Mouse (Mus musculus): ENCODE results near the gene Senp5. TPM values are rescaled to one million over a fixed set of nuclear protein-coding genes. Genes with fewer than 3 reads are reported as not detected.
A peak's percentile ranks its signal among the peaks of the same experiment; 100 is the strongest.

Senp5 gene
- polyA plus RNA-seq, 1 experiment, result 13.6 TPM

DNA sequence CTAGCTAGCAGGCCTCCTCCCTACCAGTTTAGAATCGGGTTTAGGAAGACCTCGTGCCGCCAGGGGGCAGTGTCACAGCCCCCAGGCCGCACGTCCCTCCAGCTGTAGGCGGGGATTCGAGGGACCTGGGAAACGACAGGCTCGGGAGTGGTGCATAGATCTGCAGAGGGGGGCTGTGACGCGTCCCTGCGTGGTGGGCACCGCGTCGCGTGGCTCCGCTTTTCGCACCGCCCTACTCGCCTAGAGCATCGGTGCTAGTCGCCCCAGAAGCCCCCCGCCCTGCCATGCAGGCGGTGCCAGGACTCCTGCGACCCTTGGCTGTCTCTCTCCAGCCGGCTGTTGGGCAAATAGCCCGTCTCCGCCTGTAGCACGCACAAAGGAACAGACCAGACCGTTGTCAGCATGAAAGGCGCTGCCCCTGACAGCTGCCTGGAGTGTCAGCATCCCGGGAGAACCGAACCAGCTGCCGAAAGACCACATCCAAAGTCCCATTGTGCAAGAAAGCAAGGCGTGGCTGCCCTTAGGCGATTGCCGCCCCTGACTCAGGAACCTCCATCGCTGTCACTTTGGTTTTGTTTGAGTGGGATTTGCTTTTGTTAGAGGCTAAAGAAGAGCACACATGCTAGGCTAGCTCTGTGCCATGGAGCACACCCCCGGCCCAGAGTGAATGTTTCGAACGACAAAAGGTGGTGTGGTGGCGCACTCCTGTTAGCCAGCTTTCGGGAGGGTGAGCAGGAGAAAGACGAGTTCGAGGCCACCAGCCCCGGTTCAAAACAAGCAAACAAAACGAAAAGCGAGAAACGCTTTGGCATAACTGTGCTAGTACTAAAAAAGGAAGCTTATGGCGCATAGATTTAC, 70.0 kb downstream of the Senp5 start:
- peak overlapping the region; percentile 19 for H3K27ac ChIP-seq (ENCODE audit: insufficient read depth, low read depth, low read length)
- H3K4me3 ChIP-seq (ENCODE audit: insufficient read depth, low read length), result peak overlapping the region; percentile 66
- peaks cover 35% of the 10 kb centered on the region for H3K4me1 ChIP-seq (ENCODE audit: control insufficient read depth, insufficient read depth, low read length)
- TF ChIP-seq POLR2A (IDR thresholded peaks at IDR 0.05; ENCODE audit: borderline replicate concordance, low read depth, low read length), result no peak
- TF ChIP-seq CTCF (IDR thresholded peaks at IDR 0.05; ENCODE audit: low read depth, low read length), result peak; percentile 57

GRCm38 (mm10) chr16:31932255-31932654, 70.8 kb downstream of the Senp5 start:
- Histone ChIP-seq H3K27ac (ENCODE audit: insufficient read depth, low read depth, low read length) (no peak overlapping the region), H3K4me1 (ENCODE audit: control insufficient read depth, insufficient read depth, low read length) (peaks cover 31% of the 10 kb centered on the region), H3K4me3 (ENCODE audit: insufficient read depth, low read length) (no peak overlapping the region)
- TF ChIP-seq CTCF (IDR thresholded peaks at IDR 0.05; ENCODE audit: low read depth, low read length) (no peak), POLR2A (IDR thresholded peaks at IDR 0.05; ENCODE audit: borderline replicate concordance, low read depth, low read length) (no peak)

- no peak for TF ChIP-seq POLR2A (IDR thresholded peaks at IDR 0.05; ENCODE audit: borderline replicate concordance, low read depth, low read length)
- no peak for TF ChIP-seq CTCF (IDR thresholded peaks at IDR 0.05; ENCODE audit: low read depth, low read length)
- Histone ChIP-seq H3K4me3 (ENCODE audit: insufficient read depth, low read length) (no peak overlapping the region), H3K27ac (ENCODE audit: insufficient read depth, low read depth, low read length) (no peak overlapping the region), H3K4me1 (ENCODE audit: control insufficient read depth, insufficient read depth, low read length) (peaks cover 38% of the 10 kb centered on the region)
These were observed 71.8 kb downstream of the Senp5 start for GRCm38 (mm10) chr16:31931330-31931729.

DNA sequence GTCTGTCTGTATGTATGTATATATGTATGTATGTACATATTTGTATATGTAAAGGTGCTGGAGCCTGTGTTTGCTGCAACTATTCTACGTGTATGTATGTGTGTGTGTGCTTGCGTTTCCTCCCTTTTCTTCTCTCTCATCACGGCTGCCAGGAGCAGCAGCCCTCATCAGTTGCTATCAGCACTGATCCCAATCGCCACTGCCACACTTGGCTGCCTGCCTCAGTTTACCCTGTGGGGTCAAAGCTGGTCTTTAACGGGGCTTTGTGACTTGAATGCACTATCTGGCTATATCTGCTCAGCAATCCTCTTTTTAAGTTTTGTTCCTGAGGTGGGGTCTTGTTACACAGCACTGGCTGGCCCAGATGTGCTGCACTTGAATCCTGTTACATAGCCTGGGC, 75.7 kb downstream of the Senp5 start:
- no peak overlapping the region for H3K27ac ChIP-seq (ENCODE audit: insufficient read depth, low read depth, low read length)
- peaks cover 30% of the 10 kb centered on the region for H3K4me1 ChIP-seq (ENCODE audit: control insufficient read depth, insufficient read depth, low read length)
- no peak overlapping the region for H3K4me3 ChIP-seq (ENCODE audit: insufficient read depth, low read length)
- TF ChIP-seq CTCF (IDR thresholded peaks at IDR 0.05; ENCODE audit: low read depth, low read length), result no peak
- TF ChIP-seq POLR2A (IDR thresholded peaks at IDR 0.05; ENCODE audit: borderline replicate concordance, low read depth, low read length), result no peak

GRCm38 (mm10) chr16:31926547-31927182, 76.4 kb downstream of the Senp5 start:
- Histone ChIP-seq H3K4me3 (ENCODE audit: insufficient read depth, low read length) (no peak overlapping the region), H3K27ac (ENCODE audit: insufficient read depth, low read depth, low read length) (peak overlapping the region; percentile 56)

GRCm38 (mm10) chr16:31926091-31926490, 77.0 kb downstream of the Senp5 start:
- Histone ChIP-seq H3K4me3 (ENCODE audit: insufficient read depth, low read length) (no peak overlapping the region), H3K27ac (ENCODE audit: insufficient read depth, low read depth, low read length) (peak overlapping the region; percentile 56), H3K4me1 (ENCODE audit: control insufficient read depth, insufficient read depth, low read length) (peaks cover 30% of the 10 kb centered on the region)
- TF ChIP-seq POLR2A (IDR thresholded peaks at IDR 0.05; ENCODE audit: borderline replicate concordance, low read depth, low read length), result no peak

More at GRCm38 (mm10) chr16:31926547-31927182, 76.4 kb downstream of the Senp5 start:
- H3K4me1 ChIP-seq (ENCODE audit: control insufficient read depth, insufficient read depth, low read length), result peaks cover 31% of the 10 kb centered on the region
- no peak for TF ChIP-seq CTCF (IDR thresholded peaks at IDR 0.05; ENCODE audit: low read depth, low read length)
- no peak for TF ChIP-seq POLR2A (IDR thresholded peaks at IDR 0.05; ENCODE audit: borderline replicate concordance, low read depth, low read length)

GRCm38 (mm10) chr16:31924368-31924767, 78.7 kb downstream of the Senp5 start:
- H3K4me1 ChIP-seq (ENCODE audit: control insufficient read depth, insufficient read depth, low read length), result peaks cover 27% of the 10 kb centered on the region
- no peak overlapping the region for H3K27ac ChIP-seq (ENCODE audit: insufficient read depth, low read depth, low read length)
- H3K4me3 ChIP-seq (ENCODE audit: insufficient read depth, low read length), result no peak overlapping the region
- TF ChIP-seq POLR2A (IDR thresholded peaks at IDR 0.05; ENCODE audit: borderline replicate concordance, low read depth, low read length) (no peak), CTCF (IDR thresholded peaks at IDR 0.05; ENCODE audit: low read depth, low read length) (no peak)

GRCm38 (mm10) chr16:31918248-31918724, 84.8 kb downstream of the Senp5 start:
- TF ChIP-seq CTCF (IDR thresholded peaks at IDR 0.05; ENCODE audit: low read depth, low read length) (peak; percentile 81), POLR2A (IDR thresholded peaks at IDR 0.05; ENCODE audit: borderline replicate concordance, low read depth, low read length) (no peak)
- H3K27ac ChIP-seq (ENCODE audit: insufficient read depth, low read depth, low read length), result no peak overlapping the region
- H3K4me1 ChIP-seq (ENCODE audit: control insufficient read depth, insufficient read depth, low read length), result 0 out of 2 replicates have a peak, but pooled peaks cover 4% of the 10 kb centered on the region
- no peak overlapping the region for H3K4me3 ChIP-seq (ENCODE audit: insufficient read depth, low read length)

DNA sequence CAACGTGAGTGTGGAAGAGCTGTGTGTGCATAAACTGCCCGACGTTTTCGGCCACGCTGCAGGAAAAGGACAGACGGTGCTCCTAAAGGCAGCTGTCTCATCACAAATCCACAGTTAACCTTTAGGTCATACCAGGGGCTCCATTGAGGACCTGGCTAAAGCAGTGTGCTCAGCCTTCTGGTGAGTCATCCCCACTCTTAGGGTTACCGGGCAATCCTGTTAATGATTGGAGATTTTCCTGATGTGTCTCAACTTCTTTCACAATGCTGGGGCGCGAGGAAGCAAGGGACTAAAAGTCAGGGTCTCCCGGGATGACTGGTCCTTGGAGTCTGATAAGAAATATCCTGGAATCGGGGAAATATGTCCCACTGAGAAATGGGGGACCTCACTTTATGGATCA, 85.3 kb downstream of the Senp5 start:
- Histone ChIP-seq H3K4me3 (ENCODE audit: insufficient read depth, low read length) (no peak overlapping the region), H3K4me1 (ENCODE audit: control insufficient read depth, insufficient read depth, low read length) (0 out of 2 replicates have a peak, but pooled peaks cover 4% of the 10 kb centered on the region), H3K27ac (ENCODE audit: insufficient read depth, low read depth, low read length) (no peak overlapping the region)
- TF ChIP-seq POLR2A (IDR thresholded peaks at IDR 0.05; ENCODE audit: borderline replicate concordance, low read depth, low read length), result no peak
- TF ChIP-seq CTCF (IDR thresholded peaks at IDR 0.05; ENCODE audit: low read depth, low read length), result no peak
